Mouse (Mus musculus): ENCODE measurements around the gene Wbp1.

Gene Wbp1

DNA sequence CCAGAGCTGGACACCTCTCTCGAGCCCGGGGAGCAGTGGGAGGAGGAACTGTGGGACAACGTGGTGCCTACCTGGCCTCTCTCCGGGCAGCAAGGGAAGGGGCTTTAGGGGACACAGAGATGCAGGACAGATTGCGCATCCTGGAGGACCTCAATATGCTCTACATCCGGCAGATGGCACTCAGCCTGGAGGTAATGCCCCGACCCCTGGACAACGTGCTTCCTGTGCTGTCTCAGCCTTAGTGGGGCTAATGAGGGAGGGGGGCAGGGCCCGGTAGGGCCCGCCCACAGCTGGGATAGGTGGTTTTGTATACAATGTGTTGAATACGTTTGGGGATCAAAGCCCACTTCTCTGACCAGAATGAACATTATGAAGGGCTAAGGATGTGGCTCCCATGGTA lies 16.7 kb upstream of the Wbp1 start:
- no peak for DNase-seq

DNA sequence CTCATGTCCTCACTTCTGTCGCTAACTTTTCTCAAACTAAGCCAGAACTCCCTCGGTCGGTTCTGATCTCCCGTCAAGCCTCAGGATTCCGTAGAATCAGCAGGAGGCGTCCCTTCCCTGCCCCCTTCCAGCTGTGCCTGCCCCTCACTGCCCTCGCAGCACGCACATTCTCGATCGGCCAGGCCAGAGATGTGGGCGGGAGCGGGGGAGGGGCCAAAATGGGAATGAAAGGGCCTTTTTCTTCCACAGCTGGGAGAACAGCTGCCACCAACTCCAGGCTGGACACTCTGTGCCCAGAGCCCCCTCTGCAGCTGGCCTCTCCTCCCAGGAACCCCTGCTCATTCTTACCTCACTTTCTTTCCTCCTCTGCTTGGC lies 16.2 kb upstream of the Wbp1 start:
- peak; percentile 87 to 90 for DNase-seq

DNA sequence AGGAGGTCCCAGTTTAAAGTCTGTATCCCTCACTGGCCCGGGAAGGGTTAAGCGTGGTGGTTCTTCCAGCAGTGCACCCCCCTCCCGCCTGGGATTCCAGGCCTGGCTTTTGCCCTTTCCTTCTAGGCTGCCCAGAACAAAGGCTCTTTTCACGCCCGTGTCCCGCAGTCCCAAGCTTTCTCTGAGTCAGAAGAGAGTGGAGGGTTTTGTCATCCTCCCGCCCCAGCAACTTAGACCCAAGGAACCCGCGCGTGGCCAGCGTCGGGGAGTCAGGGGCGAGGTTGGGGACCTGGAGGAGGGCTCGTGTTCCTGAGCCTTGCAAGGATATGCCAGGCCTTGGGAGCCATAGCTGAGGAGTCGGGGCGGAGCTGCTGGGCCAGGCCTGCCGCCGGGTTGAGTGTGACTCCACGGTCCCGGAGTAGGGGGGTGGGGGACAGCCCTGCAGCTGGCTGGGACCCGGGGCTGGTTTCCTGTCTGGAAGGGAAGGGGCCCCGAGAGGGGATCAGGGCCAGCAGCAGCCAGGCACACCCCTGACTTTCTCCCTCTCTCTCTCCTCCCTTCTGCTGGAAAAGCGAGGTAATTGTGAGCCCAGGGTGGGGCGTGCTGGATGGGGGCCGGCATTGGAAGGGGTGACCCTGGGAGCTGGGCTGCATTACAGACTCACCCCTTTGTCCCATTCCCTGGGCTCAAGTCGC lies 15.7 kb upstream of the Wbp1 start:
- peak; percentile 46 to 54 for DNase-seq

DNA sequence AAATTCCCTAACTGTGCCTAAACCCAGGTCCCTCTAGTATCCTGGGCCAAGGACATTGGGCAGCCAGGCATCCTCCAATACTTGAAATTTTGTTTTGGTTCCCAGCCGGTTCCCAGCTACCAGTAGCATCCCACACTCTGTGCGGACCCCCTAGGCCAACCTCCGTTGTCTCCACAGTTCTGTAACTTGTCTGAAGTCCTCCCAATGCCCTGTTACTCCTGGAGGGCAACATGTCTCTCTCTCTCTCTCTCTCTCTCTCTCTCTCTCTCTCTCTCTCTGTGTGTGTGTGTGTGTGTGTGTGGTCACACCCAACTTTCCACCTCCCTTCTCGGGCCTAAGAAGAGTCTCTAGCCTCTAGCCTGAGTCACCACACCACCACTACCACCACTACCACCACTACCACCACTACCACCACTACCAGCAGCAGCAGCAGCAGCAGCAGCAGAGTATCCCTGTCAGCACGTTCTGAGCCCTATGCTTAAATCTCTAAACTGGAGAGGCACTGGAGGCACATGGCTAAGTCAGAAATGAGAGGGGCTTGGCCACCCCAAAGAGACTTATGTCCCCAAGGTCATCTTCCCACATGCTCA lies 15.0 kb upstream of the Wbp1 start:
- DNase-seq = no peak

DNA sequence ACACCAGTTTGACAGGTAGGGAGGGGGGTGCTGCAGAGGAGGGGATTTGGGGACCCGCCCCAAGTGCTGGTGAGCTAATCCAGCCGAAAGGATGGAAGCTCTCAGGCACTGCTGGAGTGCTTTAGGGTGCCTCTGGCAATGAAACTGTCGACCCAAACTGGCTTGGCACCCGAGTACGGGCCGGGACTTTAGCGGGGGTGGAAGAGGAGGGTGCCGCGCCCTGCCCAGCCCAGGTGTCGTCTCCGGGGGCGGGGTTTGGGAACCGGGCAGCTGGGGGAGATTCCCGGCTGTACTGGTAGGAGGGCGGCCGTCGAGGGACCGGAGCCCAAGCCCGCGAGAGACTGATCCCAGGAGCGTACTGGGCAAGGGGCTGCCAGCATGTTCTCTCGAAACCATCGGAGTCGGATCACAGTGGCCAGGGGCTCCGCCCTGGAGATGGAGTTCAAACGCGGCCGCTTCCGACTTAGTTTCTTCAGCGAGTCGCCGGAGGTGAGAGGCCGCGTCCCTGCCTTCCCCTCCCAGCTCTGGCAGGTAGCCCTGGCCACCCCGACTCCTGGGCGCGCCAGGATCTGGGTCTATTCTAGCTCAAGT lies 14.3 kb upstream of the Wbp1 start:
- DNase-seq = peak; percentile 73 to 79

DNA sequence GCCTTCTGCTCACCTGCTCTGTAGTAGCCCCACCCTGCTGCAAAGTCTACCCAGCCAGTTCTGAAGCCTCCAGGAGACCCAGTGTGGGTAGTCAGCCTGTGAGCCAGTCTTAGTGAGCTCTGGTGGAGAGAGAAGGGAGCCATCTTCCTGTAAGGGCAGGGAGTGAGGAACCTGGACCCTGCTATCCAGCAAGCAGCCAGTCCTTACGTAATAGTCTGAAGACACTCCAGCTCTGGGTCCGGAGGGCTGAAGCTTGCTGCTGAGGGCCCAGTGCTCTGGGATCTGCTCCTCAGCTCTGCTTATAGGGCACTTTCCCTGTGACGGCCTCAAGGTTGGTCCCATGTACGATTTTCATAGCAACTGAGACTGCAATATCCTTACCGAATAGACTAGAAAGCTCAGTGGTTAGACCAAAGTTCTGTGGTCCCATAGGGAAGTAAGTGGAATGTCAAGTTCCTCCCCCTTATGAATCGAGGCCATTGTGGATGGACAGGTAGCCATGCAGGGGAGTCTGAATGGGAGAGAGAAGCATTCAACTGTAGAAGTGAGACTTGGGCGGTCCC lies 13.7 kb upstream of the Wbp1 start, which contains the start of gene Rtkn:
TSS of gene Rtkn (plus strand) at position 513 of the 563 bp plus-strand sequence.
- DNase-seq = peak in 1 of 2 experiments; percentile 38

DNA sequence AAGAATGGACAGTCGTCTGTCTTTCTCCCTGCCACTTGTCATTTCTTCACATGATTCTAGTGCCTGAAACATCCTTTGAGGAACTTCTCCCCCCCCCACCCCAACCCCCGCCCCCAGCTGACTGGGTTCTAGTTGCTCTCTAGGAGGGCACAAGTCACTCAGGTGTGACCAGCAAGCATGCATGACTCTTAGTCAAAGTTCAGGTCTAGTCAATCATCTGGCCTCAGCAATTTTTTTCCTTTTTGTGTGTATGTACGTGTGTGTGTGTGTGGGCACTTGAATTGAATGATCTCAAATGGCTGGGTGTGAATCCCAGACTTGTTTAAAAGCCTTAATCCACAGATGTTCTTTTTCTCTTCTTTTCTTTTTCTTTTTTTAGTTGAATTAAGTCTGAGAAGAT lies 12.9 kb upstream of the Wbp1 start:
- DNase-seq = no peak

DNA sequence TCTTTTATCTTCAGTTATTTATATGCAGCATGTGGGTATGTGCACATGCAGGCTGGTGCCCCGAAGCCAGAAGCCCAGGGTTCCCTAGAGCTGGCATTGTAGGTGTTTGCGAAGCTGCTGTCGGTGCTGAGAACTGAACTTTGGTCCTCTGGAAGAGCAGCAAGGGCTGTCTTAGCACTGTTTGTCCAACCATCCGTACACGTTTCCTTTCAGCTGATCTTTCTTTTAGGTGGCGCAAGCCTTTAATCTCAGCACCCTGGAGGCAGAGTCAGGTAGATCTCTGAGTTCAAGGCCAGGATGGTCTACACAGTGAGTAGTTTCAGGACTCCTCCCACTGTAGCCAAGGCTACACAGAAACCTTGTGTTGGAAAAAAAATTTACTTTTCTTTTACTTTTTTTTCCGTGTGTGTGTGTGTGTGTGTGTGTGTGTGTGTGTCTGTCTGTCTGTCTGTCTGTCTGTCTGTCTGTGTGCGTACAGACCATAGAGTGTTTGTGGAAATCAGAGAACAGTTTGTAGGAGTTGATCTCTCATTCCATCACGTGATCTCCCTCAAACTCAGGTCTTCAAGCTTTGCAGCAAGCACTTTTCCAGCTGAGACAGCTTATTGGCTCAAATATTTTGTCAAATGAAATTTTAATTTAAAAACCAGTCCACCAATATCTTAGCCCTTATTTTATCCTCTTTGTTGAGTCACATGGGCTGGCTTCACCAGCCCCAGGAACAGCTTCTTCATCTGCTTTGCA lies 11.0 kb upstream of the Wbp1 start:
- no peak for DNase-seq

GRCm38 (mm10) chr6:83131469-83132034 lies 10.2 kb upstream of the Wbp1 start:
- peak; percentile 55 to 75 for DNase-seq

DNA sequence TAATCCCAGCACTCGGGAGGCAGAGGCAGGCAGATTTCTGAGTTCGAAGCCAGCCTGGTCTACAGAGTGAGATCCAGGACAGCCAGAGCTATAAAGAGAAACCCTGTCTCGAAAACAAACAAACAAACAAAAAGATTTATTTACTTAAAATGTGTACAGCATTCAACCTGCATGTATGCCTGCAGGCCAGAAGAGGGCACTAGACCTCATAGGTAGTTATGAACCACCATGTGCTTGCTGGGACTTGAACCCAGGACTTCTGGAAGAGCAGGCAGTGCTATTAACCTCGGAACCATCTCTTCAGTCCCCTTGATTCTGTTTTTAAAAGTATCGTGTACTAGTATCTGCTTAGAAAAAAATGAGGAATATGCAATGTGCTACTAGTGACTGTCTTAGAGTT lies 6.1 kb upstream of the Wbp1 start:
- DNase-seq = no peak

DNA sequence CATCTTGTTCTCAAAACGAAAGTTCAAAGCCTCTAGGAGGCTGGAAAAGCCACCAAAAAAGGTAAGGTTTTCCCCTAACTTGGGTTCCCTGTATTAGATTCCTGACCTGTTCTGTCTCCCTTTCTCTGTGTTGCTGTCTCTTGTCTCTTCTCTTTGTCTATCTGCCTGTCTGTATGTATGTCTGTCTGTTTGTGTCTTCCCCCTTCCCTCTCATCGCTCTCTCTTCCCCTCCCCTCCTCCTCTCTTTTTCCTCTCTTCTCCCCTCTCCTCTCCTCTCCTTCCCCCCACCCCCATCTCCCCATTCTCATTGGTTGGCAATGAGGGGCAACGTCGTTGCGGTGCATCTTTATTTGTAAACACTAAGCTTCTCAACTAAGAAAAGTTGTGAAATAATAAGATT lies 4.0 kb upstream of the Wbp1 start, which contains the start of gene Ino80b:
TSS of gene Ino80b (minus strand) at position 101 of the 400 bp plus-strand sequence.
- no peak for DNase-seq

GRCm38 (mm10) chr6:83124851-83125312 lies 3.5 kb upstream of the Wbp1 start:
- DNase-seq = peak; percentile 92 to 95

- DNase-seq = no peak
Measured at GRCm38 (mm10) chr6:83122961-83123360, 1.6 kb upstream of the Wbp1 start.

DNA sequence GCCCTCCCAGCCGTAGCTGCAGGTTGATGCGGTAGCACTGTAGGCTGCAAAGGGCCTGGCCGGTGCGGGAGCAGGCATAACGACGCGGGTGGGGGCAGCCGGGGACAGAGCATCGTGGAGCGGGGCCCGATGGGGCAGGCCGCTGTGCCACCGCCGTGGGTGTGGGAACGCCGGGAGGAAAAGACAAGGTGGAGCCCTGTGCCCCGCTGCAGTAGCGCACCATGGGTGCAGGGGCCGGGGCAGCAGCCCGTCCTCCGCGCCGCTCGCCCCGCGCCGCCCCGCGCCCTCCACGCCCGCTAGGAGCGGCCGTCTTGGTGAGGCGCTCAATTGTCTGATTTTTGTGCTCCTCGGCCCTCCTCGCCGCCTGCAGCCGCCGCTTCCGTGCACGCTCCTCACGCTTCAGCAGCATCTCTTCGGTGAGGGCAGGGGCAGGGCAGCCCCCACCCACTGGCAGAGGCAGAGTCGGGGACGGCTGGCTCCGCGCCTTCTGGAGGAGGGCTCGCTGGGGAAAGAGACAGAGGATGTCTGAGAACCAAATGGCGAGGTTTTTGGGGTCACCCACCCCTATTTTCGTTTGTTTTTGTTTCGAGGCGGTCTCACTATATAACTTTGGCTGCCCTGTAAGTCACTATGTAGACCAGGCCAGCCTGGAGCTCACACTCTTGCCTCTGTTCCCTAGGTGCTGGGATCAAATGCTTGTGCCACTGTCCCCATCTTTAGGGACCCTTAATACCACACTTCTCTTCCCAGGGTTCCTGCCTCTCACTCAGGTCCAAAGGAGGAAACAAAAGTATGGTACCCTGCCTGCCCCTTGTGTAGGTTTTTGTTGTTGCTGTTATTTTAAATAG lies 728 bp upstream of the Wbp1 start:
- DNase-seq = no peak

DNA sequence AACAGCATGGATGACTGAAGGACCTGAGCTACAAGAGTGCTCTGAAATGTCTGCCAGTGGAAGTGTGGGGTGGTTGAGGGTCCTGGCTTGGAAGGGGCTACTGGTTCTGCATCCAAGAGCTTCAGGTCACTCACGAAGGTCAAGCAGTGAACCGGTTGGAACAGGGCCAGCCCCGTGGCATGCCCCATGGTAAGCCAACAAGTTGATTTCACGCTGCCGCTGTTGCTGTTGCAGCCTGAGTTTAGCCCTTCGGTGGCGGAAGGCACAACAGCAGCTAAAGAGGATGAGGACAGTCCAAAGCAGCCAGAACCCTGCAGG lies 1.7 kb downstream of the Wbp1 start:
- no peak for DNase-seq

DNA sequence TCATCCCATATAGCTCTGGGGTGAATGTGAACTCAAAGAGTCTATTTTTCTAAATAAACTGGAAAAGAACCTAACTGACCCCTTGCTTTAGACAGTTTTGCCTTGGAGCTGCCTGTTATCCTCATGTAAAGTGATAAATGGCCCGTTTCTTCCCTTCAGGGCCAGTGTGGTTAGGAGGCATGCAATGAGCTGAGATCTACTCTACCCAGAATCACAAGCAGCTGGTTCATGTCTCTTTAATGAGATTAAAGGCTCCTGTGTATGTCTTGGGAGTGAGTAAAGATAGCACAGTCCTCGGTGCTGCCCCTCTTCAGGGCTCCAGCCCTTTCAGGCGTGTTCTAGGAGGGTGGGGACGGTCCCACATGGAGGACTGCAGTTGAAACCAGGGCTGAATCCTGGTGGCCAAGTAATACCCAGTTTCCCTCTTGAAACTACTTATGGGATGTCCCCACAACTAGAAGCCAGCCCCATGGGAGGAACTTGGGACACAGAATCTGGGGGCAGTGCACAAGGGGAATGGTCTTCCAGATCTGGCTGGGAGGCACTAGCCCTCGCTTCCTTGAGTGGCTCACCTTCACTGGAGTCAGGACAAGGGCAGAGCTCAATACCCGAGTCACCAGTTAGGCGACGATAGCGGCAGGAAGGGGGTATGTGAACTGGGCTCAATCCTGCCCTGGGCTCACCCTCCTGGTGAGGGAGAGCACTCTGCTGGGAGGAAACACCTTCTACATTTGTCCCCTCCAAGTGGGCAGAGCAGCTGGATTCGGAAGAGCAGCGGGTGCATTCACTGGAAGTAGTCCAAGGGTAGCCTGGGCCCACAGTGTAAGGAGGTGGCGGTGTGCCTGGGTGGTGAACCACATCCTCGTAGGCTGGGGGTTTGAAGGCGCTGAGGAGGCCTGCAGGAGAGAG lies 2.3 kb downstream of the Wbp1 start:
- DNase-seq = no peak

DNA sequence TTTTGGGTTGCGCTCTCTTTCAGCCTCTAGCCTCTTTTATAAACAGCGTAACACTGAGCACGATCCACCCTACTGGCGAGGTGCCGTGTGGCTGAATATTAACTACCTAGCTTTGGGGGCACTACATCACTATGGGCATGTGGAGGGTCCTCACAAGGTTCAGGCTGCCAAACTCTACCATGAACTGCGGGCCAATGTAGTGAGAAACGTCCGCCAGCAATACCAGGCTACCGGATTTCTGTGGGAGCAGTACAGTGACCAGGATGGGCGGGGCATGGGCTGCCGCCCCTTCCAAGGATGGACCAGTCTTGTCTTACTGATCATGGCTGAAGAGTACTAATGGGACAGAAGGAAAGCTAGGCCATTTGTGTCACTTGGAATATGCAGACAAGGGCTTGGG lies 3.0 kb downstream of the Wbp1 start:
- no peak for DNase-seq

DNA sequence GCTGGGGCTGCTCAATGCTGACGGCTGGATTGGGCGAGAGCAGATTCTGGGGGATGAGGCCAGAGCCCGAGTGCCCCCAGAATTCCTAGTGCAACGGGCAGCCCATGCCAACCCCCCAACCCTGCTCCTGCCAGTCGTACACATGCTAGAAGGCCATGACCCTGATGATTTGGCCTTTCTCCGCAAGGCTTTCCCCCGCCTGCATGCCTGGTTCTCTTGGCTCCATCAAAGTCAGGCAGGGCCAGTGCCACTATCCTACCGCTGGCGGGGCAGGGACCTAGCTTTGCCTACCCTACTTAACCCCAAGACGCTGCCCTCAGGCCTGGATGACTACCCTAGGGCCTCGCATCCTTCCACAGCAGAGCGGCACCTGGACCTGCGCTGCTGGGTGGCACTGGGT lies 3.7 kb downstream of the Wbp1 start:
- no peak for DNase-seq

DNA sequence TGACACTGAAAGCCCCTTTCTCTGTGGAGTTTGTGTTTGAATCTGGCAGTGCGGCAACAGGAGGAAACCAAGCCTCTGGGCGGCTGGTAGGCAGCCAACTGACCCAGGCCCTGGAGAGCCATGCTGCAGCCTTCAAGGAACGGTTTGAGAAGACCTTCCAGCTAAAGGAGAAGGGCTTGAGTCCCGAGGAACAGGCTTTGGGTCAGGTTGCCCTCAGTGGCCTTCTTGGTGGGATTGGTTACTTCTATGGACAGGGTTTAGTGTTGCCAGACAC lies 4.3 kb downstream of the Wbp1 start:
- DNase-seq = no peak

DNA sequence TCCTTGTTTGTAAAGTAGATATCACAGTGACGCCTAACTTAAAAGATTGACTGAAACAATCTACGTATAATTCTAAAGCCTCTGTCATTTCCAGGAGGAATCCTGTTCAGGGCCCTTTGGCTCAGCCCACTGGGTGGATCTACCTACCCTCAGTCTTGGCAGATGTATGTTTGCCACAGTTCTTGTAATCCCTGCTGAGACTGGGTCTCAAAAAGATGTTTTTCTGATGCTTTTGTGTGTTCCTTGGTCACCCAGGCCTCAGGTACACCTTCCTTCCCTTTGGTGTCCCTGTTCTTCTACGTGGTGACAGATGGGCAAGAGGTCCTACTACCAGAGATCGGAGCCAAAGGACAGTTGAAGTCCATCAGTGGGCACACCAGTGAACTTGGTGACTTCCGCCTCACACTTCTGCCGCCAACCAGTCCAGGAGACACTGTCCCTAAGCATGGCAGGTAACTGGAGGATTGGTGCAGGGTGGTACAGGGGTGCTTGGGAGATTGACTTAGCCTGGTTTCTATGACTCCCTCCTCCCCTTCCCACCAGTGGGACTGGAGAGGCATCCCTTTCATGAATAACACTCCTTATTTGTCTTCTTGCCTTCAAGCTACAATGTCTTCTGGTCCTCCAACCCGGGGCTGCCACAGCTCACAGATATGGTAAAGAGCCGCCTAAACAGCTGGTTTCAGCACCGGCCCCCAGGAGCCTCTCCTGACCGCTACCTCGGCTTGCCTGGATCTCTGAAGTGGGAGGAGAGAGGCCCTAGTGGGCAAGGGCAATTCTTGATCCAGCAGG lies 4.8 kb downstream of the Wbp1 start:
- DNase-seq = no peak

Measured in lung, adult 18-20 months (tissue).